Mouse (Mus musculus): Measurements from ENCODE around the gene Apaf1. TPM values are rescaled to one million over a fixed set of nuclear protein-coding genes. Genes with fewer than 3 reads are reported as not detected.

Apaf1 gene
- 48.3 and 56.7 TPM in 2 replicates for polyA plus RNA-seq (2012; ENCODE audit: insufficient read depth, insufficient read length, missing spikeins)

DNA sequence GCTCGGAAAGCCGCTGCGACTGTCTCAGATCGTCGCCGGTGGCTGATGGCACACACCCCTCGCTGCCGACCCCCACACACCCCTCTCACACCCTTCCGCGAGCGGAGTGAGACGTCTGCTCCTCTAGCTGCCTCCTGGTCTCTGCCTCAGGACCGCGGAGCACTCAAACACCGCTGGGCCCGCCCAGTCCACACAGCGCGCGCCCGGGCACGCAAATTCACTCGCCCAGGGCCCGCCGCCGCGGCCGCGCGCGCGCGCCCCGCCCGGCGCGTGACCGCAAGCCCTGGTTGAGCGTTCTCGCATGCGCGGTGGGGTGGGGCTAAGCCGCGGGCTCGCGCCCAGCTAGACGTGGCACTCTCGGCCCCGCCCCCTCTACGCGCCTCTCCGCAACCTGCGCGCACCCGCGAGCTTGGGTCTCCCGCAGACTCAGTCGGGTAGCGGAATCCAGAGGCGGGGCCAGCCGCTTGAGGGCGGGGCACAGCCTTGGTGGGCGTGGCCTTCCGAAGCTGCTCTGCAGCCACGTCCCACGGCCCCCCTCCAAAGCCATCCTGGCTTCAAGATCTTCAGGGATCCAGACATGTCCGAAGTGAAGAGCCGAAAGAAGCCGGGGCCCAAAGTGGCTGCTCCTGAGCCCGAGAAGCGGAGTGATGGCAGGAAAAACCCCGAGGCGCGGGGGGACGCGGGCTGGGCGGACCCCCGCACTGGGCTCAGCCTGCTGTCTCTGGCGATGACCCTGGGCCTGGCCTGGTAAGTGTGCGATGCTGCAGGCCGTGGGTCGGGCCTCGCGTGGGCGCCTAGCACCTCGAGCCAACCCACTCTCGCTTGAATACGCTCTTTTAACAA lies at the start of gene Apaf1, which contains the start of gene Ikbip:
Gene Apaf1 (minus strand): TSS at position 221 of the 843 bp plus-strand sequence.
Gene Ikbip (plus strand): TSS at position 391 of the 843 bp plus-strand sequence.
- peak within 1 kb of the TSS; percentile 92 for H3K4me3 ChIP-seq (ENCODE audit: insufficient read depth, low read length)
- H3K27ac ChIP-seq (ENCODE audit: insufficient read depth, low read depth, low read length), result peak within 1 kb of the TSS; percentile 92
- TF ChIP-seq POLR2A (IDR thresholded peaks at IDR 0.05; ENCODE audit: borderline replicate concordance, low read depth, low read length), result peak; percentile 69; the same call in 1 of the 2 replicates
- TF ChIP-seq CTCF (IDR thresholded peaks at IDR 0.05; ENCODE audit: low read depth, low read length), result no peak
- peaks cover 7% of the 10 kb centered on the region for H3K4me1 ChIP-seq (ENCODE audit: control insufficient read depth, insufficient read depth, low read length)

DNA sequence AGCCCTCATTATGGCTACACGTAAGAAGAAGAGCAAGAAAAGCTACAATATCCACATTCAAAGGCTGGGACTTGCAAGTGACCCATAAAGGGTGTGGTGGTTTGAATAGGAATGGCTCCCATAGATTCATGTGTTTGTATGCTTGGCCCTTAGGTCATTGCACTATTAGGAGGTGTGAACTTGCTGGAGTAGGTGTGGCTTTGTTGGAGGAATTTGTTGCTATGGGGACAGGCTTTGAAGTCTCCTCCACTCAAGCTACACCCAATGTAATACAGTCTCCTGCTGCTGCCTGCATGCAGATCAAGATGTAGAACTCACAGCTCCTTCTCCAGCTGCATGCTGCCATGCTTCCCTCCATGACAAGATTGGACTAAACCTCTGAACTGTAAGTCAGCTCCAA lies 49.0 kb upstream of the Apaf1 start:
- Histone ChIP-seq H3K27ac (ENCODE audit: insufficient read depth, low read depth, low read length) (no peak overlapping the region), H3K4me3 (ENCODE audit: insufficient read depth, low read length) (no peak overlapping the region), H3K4me1 (ENCODE audit: control insufficient read depth, insufficient read depth, low read length) (peaks cover 8% of the 10 kb centered on the region)
- TF ChIP-seq CTCF (IDR thresholded peaks at IDR 0.05; ENCODE audit: low read depth, low read length), result no peak

DNA sequence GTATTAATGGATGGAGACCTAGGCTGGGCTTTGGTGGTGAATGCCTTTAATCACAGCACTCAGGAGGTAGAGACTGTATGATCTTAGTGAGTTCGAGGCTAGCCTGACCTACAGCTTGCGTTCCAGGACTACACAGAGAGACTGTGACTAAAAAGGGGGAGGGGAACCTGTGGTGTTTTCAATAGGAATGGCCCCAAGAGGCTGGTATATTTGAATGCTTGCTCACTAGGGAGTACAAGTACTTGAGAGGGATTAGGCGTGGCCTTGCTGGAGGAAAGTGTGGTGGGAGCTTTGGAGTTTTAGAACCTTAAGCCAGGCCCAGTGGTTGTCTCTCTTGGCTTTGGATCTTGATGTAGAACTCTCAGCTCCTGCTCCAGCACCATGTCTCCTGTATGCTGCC lies 48.2 kb upstream of the Apaf1 start:
- Histone ChIP-seq H3K4me1 (ENCODE audit: control insufficient read depth, insufficient read depth, low read length) (peaks cover 8% of the 10 kb centered on the region), H3K27ac (ENCODE audit: insufficient read depth, low read depth, low read length) (no peak overlapping the region), H3K4me3 (ENCODE audit: insufficient read depth, low read length) (no peak overlapping the region)
- TF ChIP-seq CTCF (IDR thresholded peaks at IDR 0.05; ENCODE audit: low read depth, low read length), result no peak
- TF ChIP-seq POLR2A (IDR thresholded peaks at IDR 0.05; ENCODE audit: borderline replicate concordance, low read depth, low read length), result no peak

DNA sequence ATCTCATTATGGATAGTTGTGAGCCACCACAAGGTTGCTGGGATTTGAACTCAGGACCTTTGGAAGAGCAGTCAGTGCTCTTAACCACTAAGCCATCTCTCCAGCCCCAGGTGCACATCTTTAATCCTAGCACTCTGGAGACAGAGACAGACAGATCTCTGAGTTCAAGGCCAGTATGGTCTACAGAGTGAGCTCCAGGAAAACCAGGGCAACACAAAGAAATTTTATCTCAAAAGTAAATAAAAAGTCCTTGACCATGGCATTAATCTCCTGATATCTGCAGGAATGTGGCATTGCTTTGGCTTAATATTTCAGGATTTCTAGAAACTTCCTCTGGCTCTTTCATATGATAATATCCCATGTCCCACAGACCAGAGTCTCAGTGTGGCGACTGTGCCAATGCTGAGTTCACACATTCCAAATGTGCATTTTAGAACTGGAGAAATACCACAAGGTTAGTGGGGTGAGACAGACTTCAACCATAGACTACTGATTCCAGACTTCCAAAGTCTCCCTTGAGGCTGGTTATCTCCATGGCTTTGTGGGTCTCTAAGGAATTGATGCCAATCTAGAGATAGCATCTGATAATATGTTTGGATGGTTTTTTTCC lies 46.1 kb upstream of the Apaf1 start:
- no peak overlapping the region for H3K4me3 ChIP-seq (ENCODE audit: insufficient read depth, low read length)
- H3K27ac ChIP-seq (ENCODE audit: insufficient read depth, low read depth, low read length), result no peak overlapping the region
- H3K4me1 ChIP-seq (ENCODE audit: control insufficient read depth, insufficient read depth, low read length), result peaks cover 11% of the 10 kb centered on the region
- TF ChIP-seq POLR2A (IDR thresholded peaks at IDR 0.05; ENCODE audit: borderline replicate concordance, low read depth, low read length) (no peak), CTCF (IDR thresholded peaks at IDR 0.05; ENCODE audit: low read depth, low read length) (no peak)

DNA sequence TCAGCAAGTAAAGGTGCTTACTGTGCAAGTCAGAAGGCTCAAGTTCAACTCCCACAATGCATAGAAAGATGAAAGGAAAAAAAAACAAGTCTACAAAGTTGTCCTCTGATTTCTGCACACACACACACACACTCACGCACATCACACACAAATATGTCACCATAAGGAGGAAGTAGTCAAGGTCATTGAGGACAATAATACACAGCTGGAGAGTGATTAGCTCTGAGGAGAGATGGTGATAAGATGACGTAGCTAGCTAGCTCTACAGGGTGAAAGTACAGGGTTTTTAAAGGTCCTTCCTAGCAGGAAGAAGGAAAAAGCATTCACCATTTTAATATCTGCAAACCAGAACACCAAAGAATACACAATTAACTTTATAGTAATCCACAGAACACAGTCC lies 44.8 kb upstream of the Apaf1 start:
- Histone ChIP-seq H3K4me1 (ENCODE audit: control insufficient read depth, insufficient read depth, low read length) (peaks cover 11% of the 10 kb centered on the region), H3K4me3 (ENCODE audit: insufficient read depth, low read length) (no peak overlapping the region), H3K27ac (ENCODE audit: insufficient read depth, low read depth, low read length) (no peak overlapping the region)
- TF ChIP-seq POLR2A (IDR thresholded peaks at IDR 0.05; ENCODE audit: borderline replicate concordance, low read depth, low read length) (no peak), CTCF (IDR thresholded peaks at IDR 0.05; ENCODE audit: low read depth, low read length) (no peak)

DNA sequence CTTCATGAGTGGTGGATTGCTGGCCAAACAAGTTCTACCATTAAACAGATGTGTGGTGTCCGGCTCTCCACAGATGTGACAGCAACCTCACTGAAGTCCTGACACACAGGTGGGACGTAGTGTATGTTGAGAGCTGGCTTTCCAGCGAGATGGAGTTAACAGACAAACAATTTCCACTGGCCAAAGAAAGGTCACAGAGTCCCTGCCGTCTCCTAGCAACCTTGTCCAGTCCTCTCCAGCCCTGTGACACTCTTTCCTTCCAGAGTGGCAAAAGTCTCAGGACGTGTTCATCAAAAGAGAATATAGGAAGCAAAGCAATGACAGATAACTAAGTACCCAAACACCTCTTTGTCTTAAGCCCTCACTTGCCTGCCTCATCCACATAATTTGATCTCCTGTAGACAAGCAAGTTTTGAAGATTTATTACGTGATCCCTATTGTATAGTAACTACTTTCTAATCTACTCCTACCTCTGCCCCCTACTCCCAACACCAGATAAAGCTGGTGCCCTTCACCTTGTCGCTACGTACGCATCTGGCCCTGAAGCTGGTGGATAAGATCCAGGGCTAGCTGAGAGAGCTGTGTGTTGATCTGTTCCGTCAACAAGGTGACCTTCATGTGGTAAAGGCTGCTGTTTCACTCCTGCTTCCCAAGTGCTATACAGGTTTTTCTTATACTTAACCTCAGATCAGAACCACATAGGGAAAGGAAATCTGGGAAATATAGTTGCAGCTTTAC lies 44.2 kb upstream of the Apaf1 start:
- H3K4me3 ChIP-seq (ENCODE audit: insufficient read depth, low read length), result no peak overlapping the region
- peaks cover 15% of the 10 kb centered on the region for H3K4me1 ChIP-seq (ENCODE audit: control insufficient read depth, insufficient read depth, low read length)
- no peak for TF ChIP-seq POLR2A (IDR thresholded peaks at IDR 0.05; ENCODE audit: borderline replicate concordance, low read depth, low read length)
- TF ChIP-seq CTCF (IDR thresholded peaks at IDR 0.05; ENCODE audit: low read depth, low read length), result no peak
- H3K27ac ChIP-seq (ENCODE audit: insufficient read depth, low read depth, low read length), result no peak overlapping the region

DNA sequence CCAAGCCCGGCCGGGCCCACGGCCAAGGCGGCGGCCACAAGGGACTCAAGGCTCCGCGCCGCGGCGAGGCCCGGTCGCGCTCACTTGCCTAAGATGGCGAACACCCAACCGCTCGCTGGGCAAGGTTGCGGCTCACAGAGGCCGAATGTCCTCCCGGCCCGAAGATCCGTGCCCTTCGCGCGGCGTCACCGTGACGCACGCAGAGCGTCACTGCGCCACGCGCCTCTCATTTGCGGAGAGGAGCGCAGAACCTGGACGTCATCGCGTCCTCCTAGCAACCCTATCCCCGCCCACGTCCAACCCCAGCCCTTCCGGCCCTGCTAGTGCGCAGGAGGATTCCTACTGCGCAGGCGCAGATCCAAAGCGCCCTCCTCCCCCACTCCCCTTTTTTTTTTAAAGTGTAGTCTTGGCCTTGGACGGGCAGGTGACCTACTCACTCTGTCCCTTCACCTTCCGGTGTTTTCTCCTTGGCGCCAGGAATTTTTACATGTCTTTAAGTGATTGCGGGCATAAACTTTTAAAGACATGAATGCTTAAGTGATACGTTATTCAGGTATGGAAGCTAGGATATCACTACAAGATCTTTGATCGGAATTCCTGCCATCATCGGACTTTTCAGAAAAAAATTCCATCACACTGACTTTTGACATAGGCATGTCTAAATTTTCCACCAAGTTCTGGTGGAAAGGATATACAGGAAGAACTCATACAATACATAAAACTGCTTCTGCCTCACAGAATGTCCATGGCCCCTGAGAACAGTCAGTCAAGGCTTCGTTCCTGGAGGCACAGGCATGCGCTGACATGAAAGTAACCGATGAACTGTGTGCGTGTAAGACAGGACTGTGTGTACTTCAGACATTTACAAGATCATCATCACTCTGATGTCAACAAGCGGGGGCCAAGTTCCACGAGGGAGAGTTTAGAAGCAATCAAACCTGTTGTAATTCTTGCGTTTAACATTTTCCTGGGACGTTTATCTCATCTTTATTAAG lies 41.6 kb upstream of the Apaf1 start, which contains the start of gene Slc25a3:
Gene Slc25a3 (minus strand): TSS at position 232 of the 995 bp plus-strand sequence.
- Histone ChIP-seq H3K4me1 (ENCODE audit: control insufficient read depth, insufficient read depth, low read length) (peaks cover 16% of the 10 kb centered on the region), H3K27ac (ENCODE audit: insufficient read depth, low read depth, low read length) (peak within 1 kb of the TSS; percentile 68), H3K4me3 (ENCODE audit: insufficient read depth, low read length) (peak within 1 kb of the TSS; percentile 79)
- peak; percentile 72; the same call in 1 of the 2 replicates for TF ChIP-seq POLR2A (IDR thresholded peaks at IDR 0.05; ENCODE audit: borderline replicate concordance, low read depth, low read length)
- TF ChIP-seq CTCF (IDR thresholded peaks at IDR 0.05; ENCODE audit: low read depth, low read length), result no peak

DNA sequence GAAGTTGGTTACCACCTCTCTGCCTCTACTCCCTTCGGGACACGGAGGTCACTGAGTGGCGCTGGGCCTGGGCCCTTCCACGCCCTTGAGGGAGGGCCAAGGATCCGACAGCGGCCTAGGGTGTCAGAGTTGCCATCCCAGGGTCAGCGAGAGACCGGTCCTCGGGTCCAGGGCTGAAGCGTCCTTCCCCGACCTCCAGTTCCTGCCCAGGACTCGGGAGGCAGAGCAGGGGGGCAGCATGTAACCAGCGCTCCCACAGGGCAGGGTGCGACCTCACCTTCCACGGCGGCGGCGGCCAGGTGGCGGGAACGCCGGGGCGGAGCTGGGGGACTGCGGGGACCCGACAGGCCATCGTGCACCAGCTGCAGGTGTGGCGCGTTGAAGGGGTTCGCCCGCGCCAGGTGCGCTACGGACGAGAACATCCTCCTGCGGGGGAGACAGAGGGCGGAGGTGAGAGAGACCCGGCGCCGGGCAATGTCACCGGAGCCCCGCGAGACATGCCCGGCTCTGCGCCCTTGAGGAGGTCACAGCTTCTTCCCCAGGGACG lies 40.8 kb upstream of the Apaf1 start:
- TF ChIP-seq POLR2A (IDR thresholded peaks at IDR 0.05; ENCODE audit: borderline replicate concordance, low read depth, low read length) (no peak), CTCF (IDR thresholded peaks at IDR 0.05; ENCODE audit: low read depth, low read length) (no peak)
- H3K4me1 ChIP-seq (ENCODE audit: control insufficient read depth, insufficient read depth, low read length), result peaks cover 16% of the 10 kb centered on the region
- H3K27ac ChIP-seq (ENCODE audit: insufficient read depth, low read depth, low read length), result peak overlapping the region; percentile 68
- peak overlapping the region; percentile 79 for H3K4me3 ChIP-seq (ENCODE audit: insufficient read depth, low read length)
